Mouse (Mus musculus) bone marrow macrophage, adult 2 months (primary cell): ENCODE results near the gene Antxr1. TPM values are rescaled to one million over a fixed set of nuclear protein-coding genes. Genes with fewer than 3 reads are reported as not detected.

Source experiments
- H3K27ac ChIP-seq: 2 replicates; pipeline ENCODE4 v1.5.1; 2012; ENCODE audit warnings: low read depth, low read length; ENCODE audit not compliant: insufficient read depth
- H3K4me1 ChIP-seq: 2 replicates; pipeline ENCODE4 v1.6.1; 2012; ENCODE audit warnings: low read length; ENCODE audit not compliant: control insufficient read depth, insufficient read depth
- H3K4me3 ChIP-seq: 2 replicates; pipeline ENCODE4 v1.5.1; 2012; ENCODE audit warnings: mild to moderate bottlenecking, low read length, moderate library complexity; ENCODE audit not compliant: insufficient read depth
- CTCF ChIP-seq: IDR thresholded peaks from 2 replicates; pipeline ENCODE4 v1.5.1; 2012; ENCODE audit warnings: low read depth, mild to moderate bottlenecking, low read length, moderate library complexity
- POLR2A ChIP-seq: IDR thresholded peaks from 2 replicates; pipeline ENCODE4 v1.6.1; 2012; ENCODE audit warnings: mild to moderate bottlenecking, low read depth, low read length, borderline replicate concordance
- polyA plus RNA-seq: library from polyadenylated mRNA; stranded (reverse); fragments of >200 nt; gene quantifications from 2 replicates; pipeline ENCODE4 v1.2.4, GENCODE M21; 2012; ENCODE audit not compliant: missing spikeins, insufficient read depth, insufficient read length

Antxr1 gene
- polyA plus RNA-seq, 1 experiment, result 1.5 TPM

DNA sequence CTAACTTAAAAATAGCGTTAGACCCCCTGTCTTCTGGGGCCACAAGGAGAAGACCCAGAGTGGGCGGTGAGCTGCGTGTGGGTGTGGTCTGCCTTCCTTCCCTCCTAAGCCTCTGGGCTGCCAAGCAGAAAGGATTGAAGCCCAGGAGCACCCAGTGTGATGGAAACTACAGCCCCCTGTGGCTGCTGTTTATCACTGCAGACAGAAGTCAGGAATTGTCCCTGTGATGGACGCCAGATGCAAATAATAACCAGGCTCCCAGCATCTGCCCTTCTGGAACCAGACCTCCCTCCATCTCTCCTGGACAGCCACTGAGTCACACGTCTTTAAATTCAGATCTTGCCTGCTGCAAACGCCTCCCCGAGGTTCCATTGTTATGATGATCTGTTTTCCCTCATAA is 80.9 kb downstream of the Antxr1 start:
- no peak overlapping the region for H3K4me3 ChIP-seq
- H3K27ac ChIP-seq, result no peak overlapping the region
- TF ChIP-seq POLR2A (no peak), CTCF (no peak)
- peaks cover 42% of the 10 kb centered on the region for H3K4me1 ChIP-seq

DNA sequence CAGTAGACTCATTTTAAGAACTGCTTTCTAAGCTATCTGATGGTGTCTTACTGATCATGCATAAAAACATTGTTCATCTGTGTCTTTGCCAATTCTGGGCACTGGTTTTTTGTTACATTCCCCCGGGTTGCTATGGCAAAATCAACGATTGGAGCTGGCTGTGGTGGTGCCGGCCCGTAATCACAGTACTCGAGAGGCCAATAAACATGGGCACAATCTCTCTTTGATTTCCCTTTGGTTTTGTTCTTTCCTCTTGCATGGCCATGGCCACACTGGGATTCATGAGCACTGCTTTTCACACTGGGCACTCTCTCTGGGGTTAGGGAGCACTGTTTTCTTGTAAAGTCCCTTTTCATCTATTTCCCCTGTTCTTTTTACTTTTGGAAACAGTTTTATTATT is 83.9 kb downstream of the Antxr1 start:
- TF ChIP-seq CTCF (no peak), POLR2A (no peak)
- Histone ChIP-seq H3K4me1 (peaks cover 32% of the 10 kb centered on the region), H3K27ac (no peak overlapping the region)

DNA sequence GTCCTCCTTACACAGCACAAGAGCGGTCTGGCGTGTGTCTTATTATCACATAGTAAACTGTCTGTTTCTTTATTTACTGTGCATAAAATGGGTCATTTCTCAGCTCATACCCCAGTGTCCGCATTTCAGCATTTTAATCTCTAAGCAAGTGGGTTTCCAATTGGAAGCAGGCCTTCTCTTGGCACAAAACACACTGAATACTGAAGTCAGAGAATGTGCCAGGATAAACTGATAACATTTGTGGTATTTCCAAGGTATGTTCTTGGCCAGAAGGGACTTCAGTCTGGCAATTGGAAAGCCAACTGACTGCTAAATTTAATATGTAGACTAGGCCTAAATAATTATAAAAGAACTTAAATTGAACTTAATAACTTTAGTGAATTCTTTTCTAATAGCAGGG is 84.9 kb downstream of the Antxr1 start:
- Histone ChIP-seq H3K27ac (no peak overlapping the region), H3K4me1 (peaks cover 25% of the 10 kb centered on the region), H3K4me3 (no peak overlapping the region)
- TF ChIP-seq POLR2A, result no peak
- no peak for TF ChIP-seq CTCF

More for the DNA sequence above, 83.9 kb downstream of the Antxr1 start:
- H3K4me3 ChIP-seq, result no peak overlapping the region

DNA sequence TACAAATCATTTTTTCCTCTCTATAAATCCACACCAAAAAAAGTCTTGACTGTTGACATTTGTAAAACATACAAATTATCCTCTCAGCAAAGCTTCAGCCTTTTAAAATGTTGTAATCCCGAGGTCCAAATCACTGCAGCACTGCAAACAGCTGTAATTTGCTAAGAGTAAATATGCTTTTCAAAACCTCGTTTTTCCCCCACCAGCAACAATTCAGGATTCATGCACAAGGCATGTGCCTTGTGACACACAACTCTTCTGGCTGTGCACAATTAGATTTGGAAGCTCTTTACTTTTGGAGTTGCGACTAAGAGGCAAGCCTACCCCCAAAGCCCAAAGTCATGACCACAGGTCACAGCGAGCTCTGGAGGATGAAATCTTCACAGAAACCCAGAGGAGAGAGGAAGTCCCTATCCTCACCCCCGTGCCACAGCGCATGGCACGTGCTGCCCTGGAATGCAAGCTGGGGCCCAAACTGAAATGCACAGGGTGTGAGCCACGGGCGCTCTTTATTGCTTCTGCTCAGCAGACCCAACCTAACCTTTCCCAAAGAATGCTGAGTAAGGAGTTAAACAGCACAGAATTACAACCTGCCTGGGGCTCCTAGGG is 87.3 kb downstream of the Antxr1 start:
- H3K4me3 ChIP-seq, result no peak overlapping the region
- TF ChIP-seq POLR2A (no peak), CTCF (no peak)
- peaks cover 28% of the 10 kb centered on the region for H3K4me1 ChIP-seq
- H3K27ac ChIP-seq, result no peak overlapping the region

DNA sequence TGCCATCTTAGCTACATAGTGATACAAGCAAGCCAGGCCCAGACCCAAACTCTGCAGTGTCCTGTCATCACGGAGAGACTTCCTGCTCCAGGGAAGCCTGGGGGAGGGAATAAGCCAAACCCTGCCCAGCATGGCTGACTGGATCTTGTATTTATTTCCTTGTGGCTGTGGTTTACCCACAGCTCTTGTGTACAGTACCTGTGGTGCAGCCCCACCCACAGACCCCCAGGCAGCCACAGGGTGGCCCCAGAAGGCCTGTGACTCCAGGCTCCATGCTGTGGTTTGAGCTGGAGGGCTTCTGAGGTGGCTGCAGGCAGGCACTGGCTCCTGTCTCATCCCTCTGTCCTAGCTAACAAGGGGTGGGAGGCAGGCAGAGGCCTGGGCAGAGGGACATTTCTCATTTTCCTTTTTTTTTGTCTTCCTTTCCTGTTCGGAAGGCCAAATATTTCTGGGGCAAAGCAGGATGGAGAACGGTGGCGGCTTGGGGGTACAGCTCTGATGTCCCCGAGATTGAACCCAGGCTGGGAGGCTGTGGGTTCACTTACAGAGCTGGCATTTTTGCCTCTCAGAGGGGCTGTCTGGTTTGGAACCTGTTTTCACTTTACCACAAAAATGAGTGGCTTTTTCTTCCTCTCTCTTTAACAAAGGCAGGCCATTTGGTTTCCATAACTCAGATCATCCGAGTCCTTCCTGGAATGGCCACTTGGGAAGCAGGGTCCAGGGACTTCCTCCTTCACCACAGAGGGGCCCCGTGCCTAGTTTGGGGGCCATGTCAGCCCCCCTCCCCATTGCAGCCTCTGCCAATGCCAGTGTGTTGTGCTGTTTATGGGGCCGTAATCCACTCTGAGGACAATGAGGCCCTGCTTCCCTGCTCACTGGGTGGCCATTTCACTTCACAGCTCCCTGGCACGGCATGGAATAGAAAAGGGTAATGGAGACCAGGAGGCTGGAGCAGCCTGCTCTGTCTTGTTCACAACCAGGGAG is 91.2 kb downstream of the Antxr1 start:
- Histone ChIP-seq H3K4me1 (peaks cover 39% of the 10 kb centered on the region), H3K27ac (no peak overlapping the region), H3K4me3 (no peak overlapping the region)
- TF ChIP-seq CTCF, result no peak
- no peak for TF ChIP-seq POLR2A

DNA sequence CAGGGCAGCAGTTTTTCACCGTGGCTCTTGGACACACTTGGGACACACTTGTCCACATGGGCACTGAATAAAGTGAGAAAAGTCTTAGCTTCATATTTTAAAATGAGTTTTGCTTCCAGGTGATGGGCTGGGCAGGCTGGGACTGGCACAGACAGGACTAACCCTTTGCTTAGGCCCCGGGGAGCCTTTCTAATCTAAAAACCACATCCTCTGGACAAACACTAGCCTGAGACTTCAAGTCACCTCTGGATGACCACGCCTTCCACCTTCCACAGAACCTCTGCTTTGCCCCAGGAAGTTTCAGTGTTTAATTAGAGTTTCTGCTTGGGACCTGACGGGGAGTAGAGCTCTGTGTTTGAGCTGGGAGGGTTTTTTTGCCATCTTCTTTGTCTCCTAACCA is 98.4 kb downstream of the Antxr1 start:
- Histone ChIP-seq H3K4me1 (peaks cover 10% of the 10 kb centered on the region), H3K4me3 (no peak overlapping the region), H3K27ac (no peak overlapping the region)
- TF ChIP-seq POLR2A, result no peak
- TF ChIP-seq CTCF, result no peak

DNA sequence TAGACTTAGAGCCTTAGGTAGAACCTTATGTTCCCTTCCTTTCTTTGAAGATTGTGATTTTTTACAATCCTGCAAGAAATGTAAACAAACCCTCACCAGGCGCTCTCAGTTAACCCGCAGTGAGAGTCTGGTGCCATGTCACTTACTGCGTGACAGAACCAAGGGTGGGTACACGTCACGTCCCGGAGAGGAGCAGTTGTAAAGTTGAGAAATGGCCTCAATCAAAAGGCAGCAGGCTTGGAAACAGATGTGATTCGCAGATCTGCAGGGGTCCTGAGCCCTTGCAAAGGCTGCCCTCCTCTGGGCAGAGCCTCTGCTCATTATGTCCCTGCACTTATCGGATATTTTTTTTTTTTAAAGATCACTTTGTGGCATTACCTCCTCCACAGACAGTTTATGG is 99.6 kb downstream of the Antxr1 start:
- no peak for TF ChIP-seq CTCF
- TF ChIP-seq POLR2A, result no peak
- peaks cover 7% of the 10 kb centered on the region for H3K4me1 ChIP-seq
- H3K27ac ChIP-seq, result no peak overlapping the region
- no peak overlapping the region for H3K4me3 ChIP-seq

DNA sequence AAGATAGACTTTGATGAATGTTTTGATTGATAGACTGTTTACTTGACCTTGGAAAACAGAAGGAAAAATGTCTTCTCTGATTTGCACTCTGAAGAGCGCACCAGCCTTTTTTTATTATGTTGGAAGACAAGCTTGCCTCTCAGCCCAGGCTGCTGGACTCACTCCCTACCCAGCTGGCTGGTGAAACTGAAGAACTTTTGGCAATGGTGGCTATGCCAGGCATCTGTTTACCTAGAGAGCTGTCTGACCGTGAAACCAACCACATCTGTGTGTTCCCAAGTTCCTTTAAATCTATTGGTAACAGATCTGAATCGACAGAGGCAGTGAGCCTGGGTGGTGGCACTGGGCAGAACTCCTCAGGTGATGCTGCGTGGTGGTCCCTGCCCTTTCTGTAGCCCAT is 102.5 kb downstream of the Antxr1 start:
- Histone ChIP-seq H3K4me3 (no peak overlapping the region), H3K27ac (no peak overlapping the region), H3K4me1 (peaks cover 5% of the 10 kb centered on the region)
- TF ChIP-seq POLR2A (no peak), CTCF (no peak)

DNA sequence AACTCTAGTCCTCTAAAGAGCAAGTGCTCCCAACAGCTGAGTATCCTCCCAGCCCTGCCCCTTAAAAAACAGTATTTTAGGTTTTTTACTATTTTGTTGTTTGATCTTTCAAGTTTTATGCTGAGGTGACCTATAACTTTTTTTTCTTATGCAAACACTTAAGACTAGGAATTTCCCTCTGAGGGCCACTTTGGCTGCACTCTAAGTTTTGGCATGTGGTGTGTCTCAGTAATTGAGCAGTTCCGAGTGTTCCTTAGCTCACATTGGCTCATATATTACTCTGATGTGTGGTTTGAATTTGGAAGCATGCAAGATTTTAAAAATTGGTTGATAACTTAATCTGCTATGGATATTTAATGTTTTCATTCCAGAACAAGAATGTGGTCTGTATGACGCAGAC is 105.6 kb downstream of the Antxr1 start:
- H3K27ac ChIP-seq, result no peak overlapping the region
- TF ChIP-seq POLR2A (no peak), CTCF (no peak)
- H3K4me1 ChIP-seq, result 0 out of 2 replicates have a peak, but pooled peaks cover under 1% of the 10 kb centered on the region
- no peak overlapping the region for H3K4me3 ChIP-seq

DNA sequence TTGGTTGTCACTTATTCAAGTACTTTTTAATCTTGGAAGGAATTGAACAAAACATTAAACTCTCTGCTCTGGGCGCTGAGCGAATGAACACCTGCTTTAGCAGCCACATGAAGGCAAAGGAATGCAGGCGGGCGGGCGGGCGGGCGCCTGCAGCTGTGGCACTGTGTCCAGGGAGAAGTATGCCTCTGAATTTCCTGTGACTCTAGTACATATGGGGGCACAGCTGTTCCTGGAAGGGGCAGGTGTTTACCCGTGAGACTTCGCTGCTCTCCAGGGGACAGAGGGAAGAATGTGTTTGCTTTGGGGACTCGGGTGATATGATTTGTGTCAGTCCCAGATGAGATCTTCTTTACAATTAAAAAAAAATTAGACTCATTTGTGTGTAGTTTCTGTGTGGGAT is 107.7 kb downstream of the Antxr1 start:
- TF ChIP-seq CTCF (no peak), POLR2A (no peak)
- no peak overlapping the region for H3K4me3 ChIP-seq
- no peak overlapping the region for H3K27ac ChIP-seq
- peaks cover 3% of the 10 kb centered on the region; the same call in 1 of the 2 replicates for H3K4me1 ChIP-seq
